Mouse (Mus musculus) gastrocnemius, postnatal 36 days (tissue): ENCODE results near the gene Ramp1. TPM values are rescaled to one million over a fixed set of nuclear protein-coding genes. Genes with fewer than 3 reads are reported as not detected.
A peak's percentile ranks its signal among the peaks of the same experiment; 100 is the strongest.

Experiments
- DNase-seq, 2 experiments: peaks; one replicate each; pipeline ENCODE4 v3.0.0; 2022
- intact Hi-C: fragments of 180-260 bp; cut with DNase I; formaldehyde crosslinking; loops from one replicate; pipeline ENCODE4 v1.15.1; 2025
- total RNA-seq, 2 experiments: library from RNA; stranded (reverse); gene quantifications; 2 replicates each; pipeline ENCODE4 v1.2.3; 2021

Ramp1 gene
- total RNA-seq, 2 experiments from 2014 or later: 21.1 to 23.7 TPM

DNA sequence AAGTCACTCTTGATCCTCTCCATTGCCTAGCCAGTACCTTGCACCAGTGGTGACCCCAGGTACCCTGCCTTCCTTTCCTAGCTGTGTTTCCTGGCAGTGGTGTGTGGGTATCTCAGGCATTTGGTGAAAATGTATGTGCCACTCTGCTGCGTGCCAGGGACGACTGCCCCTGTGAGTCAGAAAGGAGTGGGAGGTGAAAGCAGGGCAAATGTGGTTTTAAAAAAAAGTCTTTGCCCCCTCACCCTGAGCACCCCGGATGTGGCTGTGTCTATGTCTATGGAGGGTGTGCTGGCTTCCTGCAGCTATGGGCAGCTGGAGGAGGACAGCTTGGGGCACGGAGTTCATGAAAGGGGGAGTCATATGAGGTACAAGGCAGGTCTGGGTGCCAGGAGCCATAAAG, 13.6 kb downstream of the Ramp1 start:
- intact Hi-C loops: no loop called here
- DNase-seq: no peak

DNA sequence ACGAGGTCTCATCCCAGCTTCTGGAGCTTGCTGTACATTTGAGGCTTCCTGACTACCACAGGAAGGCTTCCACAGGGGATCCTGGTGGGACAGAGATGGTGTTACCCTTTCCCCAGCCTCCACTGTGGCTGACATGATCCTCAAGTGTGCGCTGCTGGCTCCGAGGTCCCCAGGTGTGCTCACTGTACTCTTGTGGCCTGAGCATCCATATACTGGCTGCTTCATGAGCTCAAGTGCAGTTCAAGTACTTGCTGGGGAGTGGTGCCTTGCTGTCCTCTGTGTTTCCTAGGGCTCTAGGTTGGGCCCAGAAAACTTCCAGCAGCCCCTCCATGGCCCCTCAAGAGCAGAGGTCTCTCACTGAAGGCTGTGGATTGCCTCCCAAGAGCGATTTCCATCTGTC, 14.1 kb downstream of the Ramp1 start:
- no peak for DNase-seq
- intact Hi-C loops: no loop called here

DNA sequence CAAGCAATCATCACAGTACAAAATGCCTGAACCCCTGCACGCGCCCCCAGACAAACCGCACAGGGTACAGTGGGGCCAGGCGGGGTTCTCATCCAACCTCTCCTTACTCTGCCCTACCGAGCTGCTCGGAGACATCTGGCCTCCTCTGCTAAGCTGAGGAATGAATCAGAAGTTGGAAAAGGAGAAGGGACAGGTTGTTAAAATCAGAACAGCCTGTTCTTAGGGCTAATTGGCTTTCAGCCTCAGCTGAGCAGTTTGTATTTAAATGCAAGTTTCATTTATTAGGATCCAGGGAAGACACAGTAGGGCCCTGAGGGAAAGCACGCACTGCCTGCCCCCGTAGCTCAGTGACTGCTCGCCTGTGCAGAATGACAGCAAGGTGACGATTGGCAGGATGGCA, 20.2 kb downstream of the Ramp1 start:
- intact Hi-C loops: no loop called here
- no peak for DNase-seq

DNA sequence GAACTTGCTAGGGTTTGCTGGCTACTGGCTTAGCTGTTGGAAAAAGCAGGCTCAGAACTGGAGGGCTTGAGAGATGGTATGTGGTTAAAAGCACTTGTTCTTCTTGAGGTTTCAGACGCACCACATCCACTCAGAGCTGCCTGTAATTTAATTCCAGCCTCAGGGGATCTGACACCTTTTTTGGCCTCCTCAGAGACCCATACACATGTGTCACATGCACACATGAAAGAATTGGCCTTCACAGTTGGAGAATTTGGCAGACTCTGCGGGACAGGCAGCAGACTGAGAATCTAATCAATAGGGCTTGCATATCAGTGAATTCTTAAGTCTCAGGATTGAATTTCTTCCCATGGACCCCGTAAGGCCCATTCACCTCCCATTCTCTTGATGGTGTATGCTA, 21.5 kb downstream of the Ramp1 start:
- no peak for DNase-seq
- intact Hi-C loops: no loop called here

DNA sequence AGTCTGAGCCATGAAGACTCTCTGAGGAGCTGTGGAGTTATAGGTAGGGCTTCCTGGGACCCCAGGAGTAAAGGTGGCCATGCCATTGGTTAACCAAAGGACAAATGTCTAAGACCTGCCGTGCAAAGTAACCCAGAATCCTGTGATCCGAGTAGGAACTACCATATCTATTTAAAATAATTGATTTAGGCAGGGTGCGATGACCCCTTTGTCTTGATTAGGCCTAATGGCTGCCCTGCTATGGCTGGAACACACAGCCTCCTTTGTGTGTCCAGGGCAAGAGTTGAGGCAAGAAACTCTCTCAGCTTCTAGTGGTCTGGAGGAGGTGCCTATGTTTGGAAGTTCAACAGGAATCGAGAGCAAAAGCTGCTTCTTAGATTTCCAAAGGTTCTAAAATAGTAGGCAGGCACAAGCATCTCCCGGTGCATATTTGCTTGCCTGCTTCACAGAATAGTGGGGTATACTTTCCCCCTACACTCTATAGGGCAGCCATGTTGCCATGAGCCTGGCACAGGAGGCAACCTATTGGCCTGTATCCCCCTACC, 24.7 kb downstream of the Ramp1 start:
- DNase-seq: no peak
- intact Hi-C loops: no loop called here

DNA sequence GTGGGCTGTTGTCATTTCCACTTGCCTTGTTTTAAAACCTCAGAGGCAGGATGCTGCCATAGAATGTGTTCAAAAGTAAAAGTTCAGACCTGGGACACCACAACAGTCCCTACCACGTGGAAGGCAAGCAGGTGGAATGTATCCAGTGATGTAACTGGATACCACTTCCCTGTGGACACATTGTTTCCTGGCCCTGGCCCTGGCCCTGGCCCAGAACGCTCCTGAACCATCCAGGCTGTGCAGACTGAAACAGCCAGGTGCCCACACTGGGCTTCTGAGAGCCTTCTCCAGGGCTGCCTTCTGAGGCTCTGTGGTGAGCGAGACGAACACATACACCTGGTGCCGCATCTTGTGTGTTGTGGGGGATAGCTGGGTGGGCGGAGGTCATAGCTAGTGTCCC, 26.0 kb downstream of the Ramp1 start:
- intact Hi-C loops: no loop called here

DNA sequence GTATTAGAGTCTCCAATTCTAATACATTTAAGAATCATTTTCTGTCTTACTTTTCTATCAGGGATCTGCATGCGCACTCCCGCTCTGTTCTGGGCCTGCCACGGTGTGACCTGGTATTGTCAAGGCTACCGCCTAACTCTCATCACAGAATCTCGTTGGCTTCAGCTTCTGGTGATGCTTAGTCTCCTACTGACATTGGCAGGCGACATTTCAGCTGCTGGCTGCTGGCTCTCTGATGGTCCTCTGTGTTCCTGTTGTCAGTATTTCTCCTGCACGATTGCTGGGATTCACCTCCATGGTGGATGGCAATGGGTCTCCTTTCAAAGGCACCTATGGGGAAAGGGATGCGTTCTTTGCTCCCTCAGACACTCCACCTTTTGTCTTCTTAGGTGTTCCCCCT, 26.7 kb downstream of the Ramp1 start:
- DNase-seq: no peak
- intact Hi-C loops: no loop called here

More for the DNA sequence above, 26.0 kb downstream of the Ramp1 start:
- DNase-seq: no peak

DNA sequence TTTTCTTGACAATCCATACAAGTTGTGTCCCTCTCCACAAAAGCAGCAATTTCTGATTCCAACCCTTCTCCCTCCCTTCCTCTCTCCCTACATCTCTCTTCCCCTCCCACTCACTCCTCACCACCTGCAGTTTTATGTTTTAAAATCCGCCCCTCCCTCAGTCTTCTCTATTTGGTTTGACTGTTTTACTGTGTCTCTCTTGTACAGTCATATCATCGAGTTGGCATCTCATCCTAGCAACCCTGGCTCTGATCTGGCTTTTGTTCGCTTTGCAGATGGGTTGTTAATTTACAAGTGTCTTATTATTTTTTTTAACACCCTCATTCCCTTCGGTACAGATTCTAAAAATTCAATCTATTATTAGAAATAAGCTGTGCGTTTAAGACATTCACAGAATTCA, 27.3 kb downstream of the Ramp1 start:
- intact Hi-C loops: no loop called here
- DNase-seq: no peak

DNA sequence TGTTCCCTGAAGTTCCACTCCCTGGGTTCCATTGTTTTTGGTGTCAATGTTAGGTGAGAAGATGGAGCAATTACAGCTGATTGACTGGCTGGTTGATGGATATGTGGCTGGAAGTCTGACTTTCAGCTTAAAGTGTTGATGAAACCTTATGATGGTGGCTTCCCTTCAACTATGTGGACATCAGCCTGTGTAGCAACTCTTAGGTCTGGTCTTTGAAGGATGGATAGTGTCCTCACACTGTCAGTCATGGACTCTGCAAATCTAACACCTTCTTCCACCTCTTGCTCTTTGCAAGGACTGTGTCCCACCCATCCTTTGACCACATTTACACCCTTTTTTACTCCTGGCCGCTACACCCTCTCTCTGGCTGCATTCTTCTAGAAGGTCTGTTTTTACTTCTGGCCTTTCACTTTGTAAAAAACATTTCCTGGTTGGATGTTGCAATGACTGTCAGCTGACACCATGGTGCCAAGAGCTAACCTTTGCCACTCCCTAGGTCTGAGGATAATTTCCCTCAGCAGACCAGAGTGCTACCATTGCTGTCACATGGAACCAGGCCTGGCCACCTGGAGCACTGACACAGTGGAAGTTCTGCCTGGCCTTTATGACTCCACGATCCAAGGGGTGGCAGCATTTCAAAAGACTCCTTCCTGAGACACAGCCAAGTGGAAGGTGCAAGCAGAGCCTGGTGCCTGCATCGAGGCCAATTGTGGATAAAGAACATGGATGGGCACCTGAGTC, 27.9 kb downstream of the Ramp1 start:
- DNase-seq: no peak
- intact Hi-C loops: no loop called here

DNA sequence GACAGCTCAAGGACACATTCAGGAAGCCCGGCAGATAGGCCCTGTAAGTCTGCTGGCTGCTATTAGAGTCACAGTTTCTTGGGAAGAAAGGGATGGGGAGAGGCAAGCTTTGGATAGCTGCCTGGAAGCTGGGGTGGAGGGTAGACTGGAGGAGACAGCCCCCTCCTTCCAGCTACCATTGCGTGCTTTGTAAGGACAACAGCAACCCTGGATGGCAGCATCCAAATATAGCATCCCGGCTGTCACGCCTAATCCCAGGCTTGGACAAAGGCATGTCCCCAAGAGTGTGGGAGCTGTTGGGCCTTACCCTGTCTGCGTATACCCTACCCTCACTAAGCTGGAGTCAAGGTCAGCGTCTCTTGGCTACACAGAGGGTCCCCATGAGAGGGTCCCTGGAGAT, 29.7 kb downstream of the Ramp1 start:
- DNase-seq: peak in 1 of 2 experiments; percentile 36
- intact Hi-C loops: no loop called here

DNA sequence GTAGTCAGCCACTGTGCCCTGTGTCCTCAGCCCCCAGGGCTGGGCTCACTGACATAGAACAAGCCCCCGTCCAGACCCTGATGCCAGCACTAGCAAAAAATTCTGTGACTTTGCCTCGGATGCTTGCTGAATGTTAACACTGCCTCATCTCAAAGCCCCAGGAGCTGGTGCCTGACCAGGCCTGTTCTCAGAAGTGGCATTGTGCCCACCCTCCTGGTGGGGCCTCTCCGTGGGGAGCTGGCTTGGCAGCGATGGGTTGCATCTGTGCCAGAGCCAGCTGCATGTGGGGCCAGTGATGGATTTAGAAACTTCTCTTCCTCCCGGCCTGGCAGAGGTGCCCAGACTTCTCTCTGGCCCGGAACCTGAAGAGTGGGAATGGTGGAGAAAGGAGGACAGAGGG, 30.2 kb downstream of the Ramp1 start:
- intact Hi-C loops: no loop called here
- DNase-seq: peak; percentile 65 to 73

DNA sequence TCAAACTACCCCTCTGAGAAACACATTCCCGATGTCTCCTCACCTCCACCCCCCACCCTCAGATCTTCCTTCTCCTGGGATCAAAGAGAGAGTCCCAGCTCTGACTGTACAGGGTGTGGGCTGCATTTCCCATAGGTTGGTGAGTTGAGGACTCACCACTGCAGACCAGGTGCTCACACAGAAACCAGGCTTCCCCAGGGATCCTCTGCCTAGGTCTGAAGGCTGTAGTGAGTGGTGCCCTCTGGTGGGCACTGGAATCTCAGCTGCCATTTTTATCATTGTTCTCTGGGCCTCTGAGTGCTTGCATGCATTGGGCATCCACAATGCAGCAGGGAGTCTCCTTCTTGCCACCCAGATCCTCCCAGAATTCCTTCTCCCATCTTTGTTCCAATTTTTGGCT, 31.5 kb downstream of the Ramp1 start:
- intact Hi-C loops: loop anchor here (1.0 kb wide), 1 partner anchor 32 kb away; the partner anchor contains the start of gene Ramp1
- no peak for DNase-seq

DNA sequence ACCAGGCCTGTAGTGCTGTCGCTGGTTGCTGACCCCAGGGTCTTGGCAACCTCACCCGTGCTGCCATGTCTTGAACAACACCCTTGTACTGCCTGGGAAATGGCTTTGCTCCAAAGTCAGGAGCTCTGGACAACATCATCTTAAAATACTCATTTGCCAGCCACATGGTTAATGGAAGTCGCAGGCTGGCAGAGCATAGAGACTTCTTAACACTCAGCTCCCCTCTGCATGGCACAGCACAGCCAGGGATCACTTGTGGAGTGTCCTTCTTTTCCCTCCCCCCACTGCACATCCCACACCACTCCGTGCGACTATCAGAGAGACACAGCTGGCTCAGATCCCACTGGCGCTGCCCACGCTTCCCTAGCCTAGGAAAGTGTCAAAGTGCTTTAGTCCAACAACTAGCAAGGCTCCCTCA, 32.0 kb downstream of the Ramp1 start:
- intact Hi-C loops: loop anchor here (1.0 kb wide), 1 partner anchor 32 kb away; the partner anchor contains the start of gene Ramp1
- DNase-seq: no peak

DNA sequence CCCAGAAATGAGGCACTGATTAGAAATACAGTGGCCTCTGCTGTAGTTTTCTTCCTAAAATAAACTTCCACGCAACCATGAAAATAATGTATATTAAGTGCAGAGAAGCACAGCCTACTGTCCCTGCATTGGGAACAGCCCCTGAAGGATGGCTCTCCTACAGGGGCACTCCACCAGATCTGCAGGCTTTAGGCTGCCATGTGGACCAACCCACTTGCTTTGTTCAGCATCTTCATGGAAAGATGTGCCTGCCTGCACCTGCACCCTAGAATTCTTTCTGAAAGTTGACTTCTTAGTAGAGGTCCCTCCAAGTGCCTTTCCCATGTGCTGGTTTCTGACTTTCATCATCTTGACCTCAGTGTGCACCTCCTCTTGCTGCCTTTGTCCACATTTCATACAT, 35.6 kb downstream of the Ramp1 start:
- DNase-seq: no peak
- intact Hi-C loops: no loop called here

DNA sequence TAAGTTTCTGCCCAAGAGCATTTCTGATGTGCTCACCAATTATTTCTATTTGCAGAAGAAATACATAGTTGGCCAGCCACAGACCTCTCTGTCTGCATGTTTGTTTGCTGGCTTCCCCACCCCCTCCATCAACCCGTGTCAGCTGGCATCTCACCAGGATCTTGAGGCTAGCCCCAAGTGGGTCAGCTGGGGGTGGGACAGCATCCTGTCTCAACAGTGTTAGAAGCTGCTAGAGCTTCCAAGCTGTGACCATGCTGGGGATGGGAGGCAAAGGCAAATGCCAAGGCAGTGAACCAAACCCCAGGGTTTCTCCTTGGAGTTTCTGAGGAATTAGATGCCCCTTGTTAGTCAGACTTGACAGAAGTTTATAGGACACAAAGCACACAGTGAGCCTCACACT, 36.4 kb downstream of the Ramp1 start:
- peak in 1 of 2 experiments; percentile 17 for DNase-seq
- intact Hi-C loops: no loop called here

DNA sequence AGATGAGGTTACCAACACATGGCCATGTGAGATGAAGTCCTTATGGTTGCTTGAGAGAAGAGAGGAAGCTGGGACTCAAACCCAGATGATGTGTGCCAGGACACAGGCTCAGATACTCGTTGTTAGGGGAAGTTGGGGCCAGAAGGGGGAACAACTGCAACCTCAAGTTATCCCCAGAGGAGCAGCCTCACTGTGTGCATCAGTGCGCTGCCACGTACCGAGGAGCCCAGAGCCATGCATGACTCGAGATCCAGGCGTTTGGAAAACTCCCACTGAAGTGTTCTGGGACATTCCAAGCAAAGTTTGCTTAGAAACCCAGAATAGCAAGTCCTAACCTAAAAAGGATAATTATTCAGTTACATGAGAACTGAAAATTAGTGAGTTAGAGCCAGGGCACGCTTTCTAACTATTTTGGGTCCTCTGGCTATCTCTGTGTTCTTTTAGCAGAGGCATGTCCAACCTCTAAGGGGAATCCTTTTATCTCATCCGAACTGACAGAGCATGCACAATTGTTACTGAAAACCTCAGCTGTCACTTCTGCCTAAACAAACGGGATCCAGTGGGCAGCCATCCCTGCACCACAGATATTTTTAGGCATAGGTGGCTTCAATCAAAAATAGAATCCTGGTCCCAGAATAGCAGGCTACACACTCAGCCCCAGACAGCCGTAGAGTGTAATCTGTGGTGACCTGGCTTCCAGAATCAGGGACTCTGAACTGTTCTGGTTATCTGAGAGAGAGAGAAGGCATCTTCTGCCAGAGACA, 37.1 kb downstream of the Ramp1 start:
- intact Hi-C loops: no loop called here
- peak in 1 of 2 experiments; percentile 14 for DNase-seq

DNA sequence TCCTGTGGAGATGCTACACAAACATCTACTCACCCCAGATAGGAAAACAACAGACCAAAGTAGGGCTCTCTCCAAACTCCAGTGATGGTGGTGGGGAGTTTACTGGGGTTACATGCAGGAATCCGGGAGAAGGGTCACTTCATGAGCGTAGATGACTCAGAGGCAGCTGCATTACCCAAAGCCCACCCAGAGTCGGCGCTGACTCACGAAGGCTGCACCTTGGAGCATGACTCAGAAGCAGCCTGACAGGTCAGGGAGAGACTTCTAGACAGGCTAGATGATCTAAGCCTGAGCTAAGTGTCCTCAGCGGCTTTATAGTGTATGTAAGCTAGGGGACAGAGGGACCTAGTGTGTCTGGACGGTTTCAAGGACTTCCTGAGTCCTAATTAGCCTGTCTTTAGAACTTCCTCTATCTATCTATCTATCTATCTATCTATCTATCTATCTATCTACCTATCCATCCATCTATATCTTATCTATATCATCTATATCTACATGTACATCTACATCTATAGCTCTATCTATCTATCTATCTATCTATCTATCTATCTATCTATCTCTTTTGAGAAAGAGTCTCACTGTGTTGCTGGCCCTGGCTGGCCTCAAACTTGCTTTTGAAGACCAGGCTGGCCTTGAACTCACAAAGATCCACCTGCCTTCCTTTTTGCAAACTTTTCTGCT, 40.2 kb downstream of the Ramp1 start:
- intact Hi-C loops: no loop called here

DNA sequence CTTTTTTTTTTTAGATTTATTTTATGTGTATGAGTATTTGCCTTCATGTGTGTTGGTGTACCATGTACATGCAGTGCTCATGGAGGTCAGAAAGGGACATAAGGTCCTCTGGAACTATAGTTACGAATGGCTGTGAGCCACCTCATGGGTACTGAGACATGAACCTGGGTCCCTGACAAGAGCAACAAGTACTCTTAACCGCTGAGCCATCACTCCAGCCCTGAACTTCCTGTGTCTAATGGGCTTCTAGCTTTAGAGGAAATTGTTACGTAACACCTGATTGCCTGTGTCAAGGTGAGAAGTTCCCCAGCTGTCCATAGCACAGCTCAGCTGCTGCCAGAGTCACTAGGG, 40.7 kb downstream of the Ramp1 start:
- intact Hi-C loops: no loop called here

More for the DNA sequence above, 40.2 kb downstream of the Ramp1 start:
- DNase-seq: no peak

DNA sequence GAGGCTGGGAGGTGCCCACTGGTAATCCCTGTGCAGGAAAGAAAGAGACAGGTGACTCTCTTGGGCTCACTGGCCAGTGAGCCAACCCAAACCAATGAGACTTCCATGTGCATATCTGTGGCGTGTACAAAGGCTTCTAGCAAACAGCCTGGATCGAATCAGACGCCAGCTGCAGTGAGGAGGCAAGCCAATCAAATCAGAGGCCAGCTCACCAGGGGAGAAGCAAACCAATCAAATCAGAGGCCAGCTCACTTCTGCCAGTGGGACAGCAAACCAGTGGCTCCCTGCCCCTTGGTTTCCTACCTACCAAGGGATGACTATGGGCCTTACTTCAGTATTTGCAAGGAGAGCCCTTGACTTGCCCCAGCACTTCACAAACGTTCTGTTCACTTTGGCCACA, 46.9 kb downstream of the Ramp1 start:
- intact Hi-C loops: no loop called here

More for the DNA sequence above, 40.7 kb downstream of the Ramp1 start:
- DNase-seq: no peak

DNA sequence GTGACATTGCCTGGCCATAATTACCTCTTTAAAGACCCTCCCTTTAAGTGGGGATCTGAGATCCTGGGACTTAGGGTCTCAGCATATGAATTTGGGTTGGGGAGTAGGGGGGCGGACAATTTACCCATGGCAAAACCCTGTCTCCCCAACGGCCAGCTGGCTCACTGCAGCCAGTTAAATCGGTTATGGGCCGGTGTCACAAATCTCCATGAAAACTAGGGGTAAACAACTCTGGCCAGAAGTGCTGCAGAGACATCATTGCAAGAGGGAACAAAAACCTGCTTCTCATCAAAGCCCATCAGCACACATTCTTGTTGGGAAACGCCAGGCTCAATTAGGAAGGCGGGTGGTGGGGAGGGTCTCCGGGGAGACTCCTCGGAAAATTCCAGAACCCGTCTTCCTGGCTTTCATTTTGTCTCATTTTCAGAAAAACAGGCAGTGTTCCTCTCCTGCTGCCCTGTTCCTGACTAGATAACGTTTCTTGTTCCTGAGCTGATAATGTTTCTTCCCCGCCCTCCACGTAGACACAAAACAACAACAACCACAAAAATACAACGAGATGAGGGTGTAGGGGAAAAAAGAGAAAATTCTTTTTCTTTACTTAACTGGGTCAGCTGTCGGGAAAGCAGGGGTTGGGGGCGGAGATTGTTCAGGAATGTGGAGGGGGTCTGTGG, 47.9 kb downstream of the Ramp1 start:
- intact Hi-C loops: no loop called here
- no peak for DNase-seq

More for the DNA sequence above, 46.9 kb downstream of the Ramp1 start:
- DNase-seq: no peak
